Mouse (Mus musculus) lung, embryonic 16.5 days (tissue): ENCODE data around the gene Osm. TPM values are rescaled to one million over a fixed set of nuclear protein-coding genes. Genes with fewer than 3 reads are reported as not detected.
A peak's percentile ranks its signal among the peaks of the same experiment; 100 is the strongest.

Source experiments
- ATAC-seq: fragments of 200-750 bp; cut with Nextera tagmentation; 2 replicates; pipeline ENCODE4 v1.8.0; 2017; ENCODE audit warnings: low read depth, mild to moderate bottlenecking, moderate library complexity
- H3K27ac ChIP-seq: fragments of 300-500 bp; sonication (generic); 2 replicates; pipeline ENCODE4 v1.5.1; 2014; ENCODE audit warnings: mild to moderate bottlenecking, control low read depth, low read length
- H3K27me3 ChIP-seq: fragments of 300-500 bp; sonication (generic); 2 replicates; pipeline ENCODE4 v1.6.1; 2014; ENCODE audit warnings: low read depth, low read length, mixed read lengths; ENCODE audit not compliant: control insufficient read depth, insufficient read depth
- H3K36me3 ChIP-seq: fragments of 300-500 bp; sonication (generic); 2 replicates; pipeline ENCODE4 v1.6.1; 2014; ENCODE audit warnings: low read length; ENCODE audit not compliant: control insufficient read depth, insufficient read depth
- H3K4me1 ChIP-seq: fragments of 300-500 bp; sonication (generic); replicated peaks from 2 replicates; pipeline ENCODE4 v1.6.1; 2014; ENCODE audit warnings: low read length, mixed read lengths; ENCODE audit not compliant: control insufficient read depth, insufficient read depth
- H3K4me2 ChIP-seq: fragments of 300-500 bp; sonication (generic); 2 replicates; pipeline ENCODE4 v1.6.1; 2014; ENCODE audit warnings: low read depth, low read length, control low read depth
- H3K4me3 ChIP-seq: fragments of 300-500 bp; sonication (generic); 2 replicates; pipeline ENCODE4 v1.5.1; 2014; ENCODE audit warnings: mild to moderate bottlenecking, low read length, control low read depth
- H3K9ac ChIP-seq: fragments of 300-500 bp; sonication (generic); 2 replicates; pipeline ENCODE4 v1.6.1; 2014; ENCODE audit warnings: low read length, control low read depth
- H3K9me3 ChIP-seq: fragments of 300-500 bp; sonication (generic); 2 replicates; pipeline ENCODE4 v1.6.1; 2016; ENCODE audit warnings: low read length; ENCODE audit not compliant: control insufficient read depth
- WGBS: fragments of 180-500 bp; shearing (Covaris S2); extraction: QIAGEN DNeasy Blood & Tissue Kit; methylation state at CpG from one replicate; pipeline ENCODE4 v1.1.7; 2014; 5-methylcytosine and 5-hydroxymethylcytosine counted together
- polyA plus RNA-seq: library from polyadenylated mRNA; unstranded; fragments of >200 nt; fragmentation: Nextera tagmentation; extraction: Ambion mirVana; gene quantifications from 2 replicates; pipeline ENCODE4 v1.2.1, GENCODE M21; 2015

Gene Osm
- polyA plus RNA-seq = 0.25 and 0.28 TPM in 2 replicates

GRCm38 (mm10) chr11:4235665-4236545 is at the start of gene Osm:
Osm (plus strand) TSS chr11:4236420.
- Histone ChIP-seq H3K9me3 (no peaks in the 10 kb centered on the region; the same call in 1 of the 2 replicates), H3K4me1 (no peaks in the 10 kb centered on the region), H3K4me2 (no peak within 1 kb of the TSS), H3K27me3 (no peaks in the 10 kb centered on the region), H3K4me3 (no peak within 1 kb of the TSS), H3K27ac (no peak within 1 kb of the TSS), H3K9ac (no peak within 1 kb of the TSS), H3K36me3 (no peaks in the 10 kb centered on the region)
- WGBS = 59% methylated on average over 16 of the region's 16 CpGs
- ATAC-seq = no peak

DNA sequence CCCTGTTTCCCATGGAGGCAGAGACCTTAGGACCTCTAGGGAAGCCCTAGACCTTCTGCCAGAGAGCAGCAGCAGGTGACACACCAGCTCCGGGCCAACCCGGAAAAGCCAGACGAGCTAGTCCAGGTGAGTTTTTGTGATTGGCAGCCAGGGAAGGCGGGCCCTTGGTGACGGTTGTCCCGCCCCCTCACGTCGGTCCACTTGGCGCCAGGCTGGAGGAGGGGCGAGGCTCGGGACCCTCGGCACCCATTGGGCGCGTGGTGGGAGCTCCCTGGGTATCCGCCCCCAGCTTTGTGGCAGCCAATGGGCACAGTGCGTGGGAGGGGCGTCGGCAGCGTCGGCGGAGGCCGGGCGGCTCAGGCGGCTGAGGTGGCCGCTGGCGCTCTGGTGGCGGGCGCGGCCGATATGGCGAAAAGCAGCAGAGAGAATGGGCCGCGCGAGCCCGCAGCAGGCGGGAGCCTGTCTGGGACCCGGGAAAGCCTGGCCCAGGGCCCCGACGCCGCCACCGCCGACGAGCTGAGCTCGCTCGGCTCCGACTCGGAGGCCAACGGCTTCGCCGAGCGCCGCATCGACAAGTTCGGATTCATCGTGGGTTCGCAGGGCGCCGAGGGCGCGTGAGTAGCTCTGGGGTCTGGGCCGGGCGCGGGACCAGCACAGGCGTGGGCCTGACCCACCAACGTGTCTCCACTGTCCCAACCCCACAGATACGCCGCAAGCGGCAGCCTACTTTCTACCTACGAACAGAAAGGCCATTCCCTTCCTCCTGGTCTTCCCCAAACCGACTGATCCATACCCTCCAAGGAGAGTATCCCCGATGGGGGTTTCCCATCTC is 49.5 kb upstream of the Osm start, which contains the start of gene Tbc1d10a:
TSS of gene Tbc1d10a (plus strand) at position 304 of the 832 bp plus-strand sequence.
- Histone ChIP-seq H3K36me3 (peaks cover 7% of the 10 kb centered on the region; the same call in 1 of the 2 replicates), H3K27ac (no peak within 1 kb of the TSS; the same call in 1 of the 2 replicates), H3K4me3 (peak within 1 kb of the TSS; percentile 92), H3K4me2 (peak within 1 kb of the TSS; percentile 92), H3K9me3 (no peaks in the 10 kb centered on the region), H3K4me1 (peaks cover 10% of the 10 kb centered on the region), H3K27me3 (no peaks in the 10 kb centered on the region), H3K9ac (peak within 1 kb of the TSS; percentile 97)
- under 1% methylated on average over 66 of the region's 71 CpGs for WGBS
- ATAC-seq = peak; percentile 100

DNA sequence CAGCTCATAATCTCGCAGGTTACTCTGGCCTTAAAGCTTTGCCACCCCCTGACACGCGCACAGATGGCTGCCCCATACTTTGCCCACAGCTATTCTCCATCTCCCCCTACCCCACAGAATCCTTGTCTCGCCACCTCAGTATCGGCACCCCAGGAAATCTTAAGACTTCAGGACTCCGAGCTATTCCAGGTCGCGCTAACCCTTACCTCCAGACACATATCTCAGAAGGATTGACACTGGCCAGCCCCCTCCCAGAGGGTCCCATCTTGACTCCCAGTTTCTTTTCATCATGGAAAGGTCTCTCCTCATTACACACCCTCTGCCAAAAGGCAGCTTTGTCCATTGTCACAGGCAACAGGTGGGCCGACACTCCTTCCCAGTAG is 48.9 kb upstream of the Osm start:
- H3K27ac ChIP-seq = no peak overlapping the region
- H3K9ac ChIP-seq = peak overlapping the region; percentile 97
- peak overlapping the region; percentile 92 for H3K4me2 ChIP-seq
- H3K9me3 ChIP-seq = no peaks in the 10 kb centered on the region
- H3K27me3 ChIP-seq = no peaks in the 10 kb centered on the region
- H3K36me3 ChIP-seq = peaks cover 2% of the 10 kb centered on the region; the same call in 1 of the 2 replicates
- peak overlapping the region; percentile 92 for H3K4me3 ChIP-seq
- 11% methylated on average over 9 of the region's 9 CpGs for WGBS
- no peak for ATAC-seq
- peaks cover 10% of the 10 kb centered on the region for H3K4me1 ChIP-seq

DNA sequence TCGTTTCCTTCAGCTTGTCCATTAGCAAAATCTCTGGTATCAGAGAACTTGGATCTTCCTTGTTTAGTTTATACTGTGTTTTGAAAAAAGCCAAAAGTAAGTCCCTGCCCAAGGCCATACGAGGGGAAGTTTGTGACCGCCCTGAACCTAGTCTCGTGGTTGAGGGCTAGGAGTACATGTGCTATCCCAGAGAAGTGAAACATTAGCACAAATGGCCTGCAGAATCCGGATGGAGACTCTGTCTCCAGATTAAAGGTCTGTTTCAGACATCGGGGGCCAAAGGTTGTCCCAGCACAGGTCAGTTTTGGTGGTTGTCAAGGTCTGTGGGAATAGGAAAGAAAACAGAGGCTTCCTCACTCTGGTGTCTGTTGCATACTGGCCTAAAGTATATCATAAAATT is 47.0 kb upstream of the Osm start:
- 82% methylated on average over 6 of the region's 6 CpGs for WGBS
- Histone ChIP-seq H3K27ac (no peak overlapping the region), H3K9ac (no peak overlapping the region), H3K4me3 (no peak overlapping the region), H3K4me1 (peaks cover 10% of the 10 kb centered on the region), H3K36me3 (no peaks in the 10 kb centered on the region), H3K4me2 (no peak overlapping the region), H3K9me3 (no peaks in the 10 kb centered on the region), H3K27me3 (no peaks in the 10 kb centered on the region)
- ATAC-seq = no peak

DNA sequence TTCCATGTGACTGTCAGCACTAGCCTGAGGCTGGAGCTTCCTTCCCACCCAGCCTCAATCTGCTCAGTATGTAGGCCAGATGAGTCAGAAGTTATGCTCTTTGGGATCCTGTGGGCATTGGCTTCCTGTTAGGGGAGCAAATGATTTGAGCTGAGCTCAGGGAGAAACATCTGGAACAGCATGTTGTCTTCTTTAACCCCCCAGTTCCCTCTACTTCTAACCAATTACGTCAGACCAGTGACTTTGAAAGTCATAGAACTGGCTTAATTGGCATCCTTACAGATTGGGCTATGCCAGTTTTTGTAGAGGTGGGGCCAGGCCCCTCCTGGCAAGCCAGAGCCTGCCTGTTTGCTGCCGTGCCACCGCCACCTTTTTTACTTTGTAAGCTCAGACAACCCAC is 45.5 kb upstream of the Osm start:
- H3K27me3 ChIP-seq = no peaks in the 10 kb centered on the region
- no peaks in the 10 kb centered on the region for H3K9me3 ChIP-seq
- no peak overlapping the region for H3K27ac ChIP-seq
- H3K4me3 ChIP-seq = no peak overlapping the region
- 80% methylated on average over 3 of the region's 3 CpGs for WGBS
- no peak overlapping the region for H3K4me2 ChIP-seq
- 0 out of 2 replicates have a peak overlapping the region, but pooled peaks have one; percentile 15 for H3K9ac ChIP-seq
- peaks cover 10% of the 10 kb centered on the region for H3K4me1 ChIP-seq
- H3K36me3 ChIP-seq = no peaks in the 10 kb centered on the region
- ATAC-seq = no peak

GRCm38 (mm10) chr11:4192757-4193156 is 43.5 kb upstream of the Osm start:
- Histone ChIP-seq H3K4me3 (no peak overlapping the region), H3K36me3 (no peaks in the 10 kb centered on the region), H3K27me3 (no peaks in the 10 kb centered on the region), H3K27ac (no peak overlapping the region), H3K4me2 (no peak overlapping the region), H3K4me1 (peaks cover 13% of the 10 kb centered on the region), H3K9ac (no peak overlapping the region), H3K9me3 (no peaks in the 10 kb centered on the region)
- 72% methylated on average over 3 of the region's 3 CpGs for WGBS
- no peak for ATAC-seq

- Histone ChIP-seq H3K9me3 (no peaks in the 10 kb centered on the region), H3K4me2 (no peak overlapping the region), H3K36me3 (no peaks in the 10 kb centered on the region), H3K9ac (no peak overlapping the region), H3K27ac (no peak overlapping the region), H3K4me1 (peaks cover 9% of the 10 kb centered on the region), H3K27me3 (no peaks in the 10 kb centered on the region), H3K4me3 (no peak overlapping the region)
- no peak for ATAC-seq
Measured at GRCm38 (mm10) chr11:4193420-4193819, 42.8 kb upstream of the Osm start.

- no peaks in the 10 kb centered on the region for H3K9me3 ChIP-seq
- H3K9ac ChIP-seq = no peak overlapping the region
- ATAC-seq = no peak
- no peak overlapping the region for H3K4me3 ChIP-seq
- H3K27me3 ChIP-seq = no peaks in the 10 kb centered on the region
- no peaks in the 10 kb centered on the region for H3K36me3 ChIP-seq
- H3K4me1 ChIP-seq = peaks cover 9% of the 10 kb centered on the region
- no peak overlapping the region for H3K4me2 ChIP-seq
- 87% methylated on average over 3 of the region's 3 CpGs for WGBS
- H3K27ac ChIP-seq = no peak overlapping the region
Measured at GRCm38 (mm10) chr11:4195597-4196031, 40.6 kb upstream of the Osm start.

DNA sequence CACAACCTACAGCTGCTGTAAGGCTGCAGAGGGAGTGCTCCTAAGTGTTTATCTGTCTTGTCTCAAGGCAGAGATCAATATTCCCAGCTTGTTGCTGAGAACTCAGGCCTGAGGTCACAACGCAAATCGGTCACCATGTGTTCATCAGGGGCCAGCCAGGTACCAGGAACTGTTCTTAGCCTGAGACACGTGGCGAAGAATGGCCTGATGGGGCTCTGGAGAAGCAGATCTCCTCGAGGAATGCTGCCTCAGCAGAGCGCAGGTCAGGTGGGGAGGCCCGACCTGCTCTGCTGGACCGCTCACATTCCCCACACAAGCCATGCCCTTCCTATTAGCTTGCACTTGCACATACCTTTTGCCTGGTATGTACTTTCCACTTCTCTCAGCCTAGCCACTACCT is 39.6 kb upstream of the Osm start:
- no peaks in the 10 kb centered on the region for H3K27me3 ChIP-seq
- no peaks in the 10 kb centered on the region for H3K36me3 ChIP-seq
- H3K4me1 ChIP-seq = peaks cover 9% of the 10 kb centered on the region
- peak; percentile 88 for ATAC-seq
- no peaks in the 10 kb centered on the region for H3K9me3 ChIP-seq
- H3K9ac ChIP-seq = no peak overlapping the region
- H3K4me2 ChIP-seq = no peak overlapping the region
- 48% methylated on average over 8 of the region's 8 CpGs for WGBS
- peak overlapping the region; percentile 65 for H3K27ac ChIP-seq
- H3K4me3 ChIP-seq = no peak overlapping the region
